Mouse (Mus musculus) embryo, embryonic 11.5 days (tissue): ENCODE measurements around the gene Smim15.

Source experiments
- DNase-seq: peaks from one replicate; pipeline ENCODE4 v3.0.0-alpha.2; 2012; ENCODE audit warnings: low read depth, low spot score

Smim15 gene

GRCm38 (mm10) chr13:108062900-108063299 is 18.7 kb downstream of the Smim15 start:
- no peak for DNase-seq

- DNase-seq, result no peak
Measured at GRCm38 (mm10) chr13:108063374-108064134, 19.3 kb downstream of the Smim15 start.

- no peak for DNase-seq
Measured at GRCm38 (mm10) chr13:108064331-108064730, 20.1 kb downstream of the Smim15 start.

GRCm38 (mm10) chr13:108066021-108066420 is 21.8 kb downstream of the Smim15 start:
- no peak for DNase-seq

GRCm38 (mm10) chr13:108069151-108069550 is 24.9 kb downstream of the Smim15 start:
- DNase-seq, result no peak

- DNase-seq, result no peak
Measured at GRCm38 (mm10) chr13:108070171-108070570, 25.9 kb downstream of the Smim15 start.

- DNase-seq, result no peak
Measured at GRCm38 (mm10) chr13:108077476-108077875, 33.2 kb downstream of the Smim15 start.

GRCm38 (mm10) chr13:108077901-108078300 is 33.7 kb downstream of the Smim15 start:
- no peak for DNase-seq

- DNase-seq, result no peak
Measured at GRCm38 (mm10) chr13:108084086-108084485, 39.8 kb downstream of the Smim15 start.

GRCm38 (mm10) chr13:108086036-108086435 is 41.8 kb downstream of the Smim15 start:
- DNase-seq, result no peak

GRCm38 (mm10) chr13:108086724-108087123 is 42.5 kb downstream of the Smim15 start:
- DNase-seq, result no peak

GRCm38 (mm10) chr13:108092290-108092689 is 48.0 kb downstream of the Smim15 start:
- DNase-seq, result no peak

GRCm38 (mm10) chr13:108094681-108095080 is 50.4 kb downstream of the Smim15 start:
- DNase-seq, result no peak

- DNase-seq, result no peak
Measured at GRCm38 (mm10) chr13:108095617-108096016, 51.4 kb downstream of the Smim15 start.

GRCm38 (mm10) chr13:108096446-108096845 is 52.2 kb downstream of the Smim15 start:
- DNase-seq, result no peak
